Mouse (Mus musculus) E14TG2a.4 (cell line): ENCODE data around the gene Tlr2.
A peak's percentile ranks its signal among the peaks of the same experiment; 100 is the strongest.
"Not testable (repeated sequence)": the region's sequence is repeated elsewhere in the genome, so short reads cannot be mapped to it uniquely, and the experiment has no call there.

Source experiments
- H3K27me3 ChIP-seq: 2 replicates; pipeline ENCODE4 v1.6.1; 2014; ENCODE audit warnings: low read length, control low read depth; ENCODE audit not compliant: insufficient read depth
- H3K36me3 ChIP-seq: 2 replicates; pipeline ENCODE4 v1.6.1; 2014; ENCODE audit warnings: low read length, control low read depth; ENCODE audit not compliant: insufficient read depth
- H3K4me1 ChIP-seq: replicated peaks from 2 replicates; pipeline ENCODE4 v1.6.1; 2014; ENCODE audit warnings: low read depth, low read length, control low read depth
- H3K4me3 ChIP-seq: replicated peaks from 2 replicates; pipeline ENCODE4 v1.5.1; 2014; ENCODE audit warnings: mild to moderate bottlenecking, low read length
- H3K9me3 ChIP-seq: 2 replicates; pipeline ENCODE4 v1.6.1; 2014; ENCODE audit warnings: low read length, control low read depth
- CTCF ChIP-seq: conservative IDR thresholded peaks from 2 replicates; pipeline ENCODE4 v1.5.1; 2014; ENCODE audit warnings: low read length
- NANOG ChIP-seq: IDR thresholded peaks from 2 replicates; pipeline ENCODE4 v1.6.1; 2014; ENCODE audit warnings: borderline replicate concordance, low read length, mixed read lengths
- POU5F1 ChIP-seq: IDR thresholded peaks from 2 replicates; pipeline ENCODE4 v1.6.1; 2014; ENCODE audit warnings: low read length, borderline replicate concordance

The Tlr2 gene

DNA sequence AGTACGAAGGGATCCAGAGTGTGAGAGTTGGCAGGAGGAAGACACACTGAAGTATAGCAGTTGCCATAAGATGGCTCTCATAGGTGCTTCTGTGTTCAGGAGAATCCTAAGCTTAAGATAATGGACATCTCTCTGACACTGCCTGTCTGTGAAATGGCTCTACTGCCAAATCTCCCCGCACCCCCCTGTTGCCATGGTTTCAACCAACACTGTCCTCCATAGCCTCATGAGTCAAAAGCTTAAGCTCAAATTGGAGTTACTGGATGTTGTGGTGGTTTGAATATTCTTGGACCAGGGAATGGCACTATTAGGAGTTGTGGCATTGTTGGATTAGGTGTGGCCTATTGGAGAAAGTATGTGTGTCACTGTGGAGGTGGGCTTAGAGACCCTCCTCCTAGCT, 28.2 kb upstream of the Tlr2 start:
- H3K4me3 ChIP-seq: peak overlapping the region; percentile 57
- TF ChIP-seq POU5F1: no peak
- no peak for TF ChIP-seq CTCF
- no peak for TF ChIP-seq NANOG
- 0 out of 2 replicates have a peak, but pooled peaks cover 8% of the 10 kb centered on the region for H3K36me3 ChIP-seq
- no peaks in the 10 kb centered on the region for H3K27me3 ChIP-seq
- peaks cover 39% of the 10 kb centered on the region for H3K4me1 ChIP-seq
- peaks cover 50% of the 10 kb centered on the region for H3K9me3 ChIP-seq

GRCm38 (mm10) chr3:83867026-83867425, 25.5 kb upstream of the Tlr2 start:
- not testable (repeated sequence) for H3K36me3 ChIP-seq, H3K27me3 ChIP-seq, H3K4me3 ChIP-seq
- TF ChIP-seq CTCF: peak; percentile 25
- H3K9me3 ChIP-seq: peaks cover 38% of the 10 kb centered on the region
- peaks cover 66% of the 10 kb centered on the region for H3K4me1 ChIP-seq

DNA sequence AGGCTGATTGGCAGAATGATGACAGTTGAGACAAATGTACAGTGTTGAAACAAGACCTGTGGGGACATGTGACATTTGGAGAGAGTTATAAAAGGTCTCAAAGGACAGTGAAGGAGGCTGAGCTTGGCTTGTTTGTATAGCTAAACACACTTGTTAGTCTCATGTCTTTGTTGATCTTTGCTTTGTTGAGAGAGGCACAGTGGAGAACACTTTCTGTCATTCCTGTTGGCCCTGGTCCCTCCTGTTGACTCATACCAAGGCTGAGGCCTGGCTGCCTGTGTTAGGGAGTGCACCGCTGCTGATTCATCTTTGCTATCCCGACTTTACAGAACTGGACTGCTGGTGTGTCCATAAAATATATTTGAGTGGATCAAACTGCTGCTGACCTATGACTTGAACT, 23.6 kb upstream of the Tlr2 start:
- Histone ChIP-seq H3K27me3 (no peaks in the 10 kb centered on the region), H3K4me1 (peaks cover 73% of the 10 kb centered on the region), H3K9me3 (peaks cover 35% of the 10 kb centered on the region), H3K4me3 (no peak overlapping the region), H3K36me3 (0 out of 2 replicates have a peak, but pooled peaks cover 8% of the 10 kb centered on the region)
- TF ChIP-seq CTCF (no peak), POU5F1 (no peak), NANOG (no peak)

DNA sequence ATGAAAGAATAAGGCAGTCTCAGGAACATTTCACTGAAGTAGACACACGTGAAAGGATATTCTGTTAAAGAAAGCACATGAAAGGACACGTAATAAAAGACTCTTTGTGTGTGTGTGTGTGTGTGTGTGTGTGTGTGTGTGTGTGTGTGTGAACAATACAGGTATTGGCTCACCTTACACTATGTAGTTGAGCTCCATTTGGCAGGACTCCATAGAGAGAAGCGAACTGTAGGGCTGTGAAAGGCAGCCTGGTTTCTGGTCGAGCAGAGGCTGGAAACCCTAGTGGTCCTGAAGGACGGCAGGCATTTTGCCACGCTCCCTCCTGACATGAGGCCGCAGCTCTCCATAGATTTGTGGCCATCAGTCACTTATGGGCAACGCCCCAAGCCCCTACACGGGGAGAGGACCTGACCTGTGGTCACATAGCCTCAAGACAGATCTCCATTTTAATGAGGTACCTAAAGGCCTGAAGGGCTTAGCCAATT, 22.5 kb upstream of the Tlr2 start:
- Histone ChIP-seq H3K4me3 (no peak overlapping the region), H3K27me3 (no peaks in the 10 kb centered on the region), H3K4me1 (peaks cover 64% of the 10 kb centered on the region), H3K36me3 (0 out of 2 replicates have a peak, but pooled peaks cover 4% of the 10 kb centered on the region), H3K9me3 (peaks cover 25% of the 10 kb centered on the region)
- TF ChIP-seq NANOG: no peak
- TF ChIP-seq CTCF: no peak
- TF ChIP-seq POU5F1: no peak

- peaks cover 64% of the 10 kb centered on the region for H3K4me1 ChIP-seq
- TF ChIP-seq NANOG: no peak
- no peak for TF ChIP-seq POU5F1
- TF ChIP-seq CTCF: no peak
- H3K4me3 ChIP-seq: no peak overlapping the region
Observed at GRCm38 (mm10) chr3:83862956-83863355, 21.4 kb upstream of the Tlr2 start.

DNA sequence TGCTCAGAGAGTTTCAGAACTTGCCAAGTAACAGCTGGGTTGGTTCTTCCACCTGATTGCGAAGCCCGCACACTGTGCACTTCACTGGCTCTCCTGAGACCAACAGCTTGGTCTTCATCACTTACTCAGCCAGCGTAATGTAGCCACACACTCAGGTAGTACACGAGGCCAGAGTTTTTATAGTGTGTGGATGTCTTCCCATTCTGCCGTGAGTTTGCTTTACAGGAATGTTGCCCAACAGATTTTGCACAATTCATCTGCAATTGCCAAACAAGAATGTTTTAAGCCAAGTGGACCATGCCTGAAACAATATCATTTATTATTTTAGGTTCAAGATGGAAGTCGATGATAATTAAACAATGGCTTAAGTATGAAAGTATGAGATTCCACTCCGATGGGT, 18.0 kb upstream of the Tlr2 start:
- no peak for TF ChIP-seq CTCF
- TF ChIP-seq NANOG: no peak
- no peak for TF ChIP-seq POU5F1
- Histone ChIP-seq H3K4me3 (no peak overlapping the region), H3K36me3 (no peaks in the 10 kb centered on the region), H3K4me1 (peaks cover 53% of the 10 kb centered on the region), H3K9me3 (peaks cover 7% of the 10 kb centered on the region), H3K27me3 (no peaks in the 10 kb centered on the region)

More at GRCm38 (mm10) chr3:83862956-83863355, 21.4 kb upstream of the Tlr2 start:
- Histone ChIP-seq H3K9me3 (peaks cover 18% of the 10 kb centered on the region; the same call in 1 of the 2 replicates), H3K27me3 (no peaks in the 10 kb centered on the region), H3K36me3 (0 out of 2 replicates have a peak, but pooled peaks cover 1% of the 10 kb centered on the region)

DNA sequence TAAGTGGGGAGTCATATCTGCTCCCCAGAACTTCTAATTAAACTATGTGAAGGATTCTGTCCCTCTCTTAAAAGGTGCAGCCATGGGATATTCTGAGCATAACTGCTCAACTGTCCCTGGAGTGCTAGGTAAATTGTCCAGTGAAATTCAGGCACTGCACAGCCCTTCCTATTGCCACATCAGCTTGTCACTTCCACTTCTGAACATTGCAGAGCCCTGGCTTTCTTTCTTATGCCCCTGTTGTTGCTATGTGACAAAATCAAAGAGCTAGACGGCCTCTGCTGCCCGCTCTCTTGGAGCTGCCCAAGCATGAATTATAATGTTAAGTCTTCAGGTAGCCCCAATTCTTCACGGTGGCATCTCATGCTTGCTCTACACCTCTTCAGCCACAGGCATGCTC, 17.5 kb upstream of the Tlr2 start:
- peaks cover 6% of the 10 kb centered on the region for H3K9me3 ChIP-seq
- TF ChIP-seq CTCF (no peak), POU5F1 (no peak), NANOG (no peak)
- no peaks in the 10 kb centered on the region for H3K36me3 ChIP-seq
- peaks cover 48% of the 10 kb centered on the region for H3K4me1 ChIP-seq
- H3K27me3 ChIP-seq: no peaks in the 10 kb centered on the region
- H3K4me3 ChIP-seq: no peak overlapping the region

GRCm38 (mm10) chr3:83857621-83858020, 16.1 kb upstream of the Tlr2 start:
- no peaks in the 10 kb centered on the region for H3K36me3 ChIP-seq
- H3K27me3 ChIP-seq: no peaks in the 10 kb centered on the region
- peaks cover 6% of the 10 kb centered on the region for H3K9me3 ChIP-seq
- TF ChIP-seq POU5F1 (no peak), NANOG (no peak), CTCF (no peak)
- H3K4me3 ChIP-seq: peak overlapping the region; percentile 60
- peaks cover 36% of the 10 kb centered on the region for H3K4me1 ChIP-seq

DNA sequence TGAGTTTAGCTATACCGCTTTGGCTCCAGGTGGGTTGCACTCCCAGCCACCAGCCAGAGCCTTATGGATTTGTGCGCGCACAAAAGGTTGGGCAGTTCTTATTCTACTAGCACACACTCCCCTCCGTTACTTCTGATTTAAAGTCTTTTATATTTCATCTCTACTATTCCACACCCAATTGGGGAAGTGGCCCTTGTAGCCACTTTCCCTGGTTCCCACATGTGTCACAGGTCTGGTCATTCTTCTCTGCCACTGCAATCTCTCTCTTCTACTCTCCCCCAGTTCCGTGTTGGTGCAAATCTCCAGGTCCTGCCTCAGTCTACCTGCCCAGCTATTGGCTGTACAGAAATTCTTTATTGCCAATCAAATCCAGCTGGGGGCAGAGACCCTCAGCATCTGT, 14.1 kb upstream of the Tlr2 start:
- Histone ChIP-seq H3K4me3 (no peak overlapping the region), H3K27me3 (no peaks in the 10 kb centered on the region), H3K4me1 (peaks cover 35% of the 10 kb centered on the region), H3K9me3 (peaks cover 6% of the 10 kb centered on the region), H3K36me3 (no peaks in the 10 kb centered on the region)
- no peak for TF ChIP-seq POU5F1
- TF ChIP-seq CTCF: no peak
